Mouse (Mus musculus) frontal cortex, postnatal 36 days (tissue): ENCODE results near the gene Robo2.
A peak's percentile ranks its signal among the peaks of the same experiment; 100 is the strongest.
"Not testable (repeated sequence)": the region's sequence is repeated elsewhere in the genome, so short reads cannot be mapped to it uniquely, and the experiment has no call there.

Source experiments
- DNase-seq, 2 experiments: peaks; one replicate each; pipeline ENCODE4 v3.0.0; 2022; ENCODE audit warnings: low spot score in 2 of 2

Robo2 gene

GRCm38 (mm10) chr16:74070628-74071027, 341.0 kb downstream of the Robo2 start:
- no peak for DNase-seq

- DNase-seq, result no peak
These were observed 345.7 kb downstream of the Robo2 start for GRCm38 (mm10) chr16:74065958-74066357.

GRCm38 (mm10) chr16:74061951-74062350, 349.7 kb downstream of the Robo2 start:
- no peak for DNase-seq

- DNase-seq, result no peak
These were observed 350.1 kb downstream of the Robo2 start for GRCm38 (mm10) chr16:74061479-74061878.

GRCm38 (mm10) chr16:74056886-74057285, 354.7 kb downstream of the Robo2 start:
- DNase-seq, result no peak

GRCm38 (mm10) chr16:74056210-74056609, 355.4 kb downstream of the Robo2 start:
- DNase-seq, result no peak

GRCm38 (mm10) chr16:74055061-74055751, 356.4 kb downstream of the Robo2 start:
- peak; percentile 35 to 60 for DNase-seq

GRCm38 (mm10) chr16:74049467-74049866, 362.2 kb downstream of the Robo2 start:
- DNase-seq, result no peak

GRCm38 (mm10) chr16:74048980-74049379, 362.6 kb downstream of the Robo2 start:
- no peak for DNase-seq

- no peak for DNase-seq
These were observed 364.4 kb downstream of the Robo2 start for GRCm38 (mm10) chr16:74047232-74047631.

GRCm38 (mm10) chr16:74040797-74041196, 370.8 kb downstream of the Robo2 start:
- DNase-seq, result not testable (repeated sequence)

- DNase-seq, result no peak
These were observed 383.8 kb downstream of the Robo2 start for GRCm38 (mm10) chr16:74027822-74028221.

- DNase-seq, result no peak
These were observed 389.2 kb downstream of the Robo2 start for GRCm38 (mm10) chr16:74022281-74022978.

- peak in 1 of 2 experiments; percentile 48 for DNase-seq
These were observed 405.9 kb downstream of the Robo2 start for GRCm38 (mm10) chr16:74005767-74006166.

GRCm38 (mm10) chr16:74001331-74001730, 410.3 kb downstream of the Robo2 start:
- DNase-seq, result no peak

GRCm38 (mm10) chr16:73991212-73991611, 420.4 kb downstream of the Robo2 start:
- DNase-seq, result no peak

- DNase-seq, result no peak
These were observed 442.1 kb downstream of the Robo2 start for GRCm38 (mm10) chr16:73969573-73969972.

- DNase-seq, result no peak
These were observed 447.2 kb downstream of the Robo2 start for GRCm38 (mm10) chr16:73964366-73964926.

- DNase-seq, result no peak
These were observed 452.1 kb downstream of the Robo2 start for GRCm38 (mm10) chr16:73959479-73959970.

GRCm38 (mm10) chr16:73958524-73958846, 453.1 kb downstream of the Robo2 start:
- DNase-seq, result no peak

GRCm38 (mm10) chr16:73957675-73958523, 453.7 kb downstream of the Robo2 start:
- DNase-seq, result no peak

GRCm38 (mm10) chr16:73946171-73946570, 465.5 kb downstream of the Robo2 start:
- no peak for DNase-seq
